Mouse (Mus musculus): ENCODE results near the gene Tfpi2. TPM values are rescaled to one million over a fixed set of nuclear protein-coding genes. Genes with fewer than 3 reads are reported as not detected.
A peak's percentile ranks its signal among the peaks of the same experiment; 100 is the strongest.

Tfpi2 gene
- total RNA-seq, 2 experiments from 2014 or later = 3.3 TPM; not detected in 1

DNA sequence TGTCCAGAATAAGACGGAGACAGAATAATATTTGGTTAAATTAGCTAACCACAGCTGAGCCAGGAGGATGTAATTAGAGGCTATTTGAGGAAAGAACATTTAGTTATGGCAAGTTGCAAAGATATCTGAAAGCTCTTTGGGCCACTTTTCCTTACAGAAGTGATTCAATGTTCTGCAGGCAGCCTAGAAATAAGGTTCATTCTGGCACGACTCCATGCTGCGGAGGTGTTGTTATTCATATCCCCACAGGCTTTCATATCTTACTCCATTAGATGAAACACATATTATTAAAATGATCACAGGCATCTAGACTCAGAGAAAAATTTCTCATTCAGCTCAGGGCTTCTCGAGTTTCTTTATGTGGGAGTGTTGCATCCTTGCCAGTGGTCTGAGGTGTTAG is 65.8 kb downstream of the Tfpi2 start:
- no peak for ATAC-seq (replicated peaks; ENCODE audit: poor library complexity, severe bottlenecking)

DNA sequence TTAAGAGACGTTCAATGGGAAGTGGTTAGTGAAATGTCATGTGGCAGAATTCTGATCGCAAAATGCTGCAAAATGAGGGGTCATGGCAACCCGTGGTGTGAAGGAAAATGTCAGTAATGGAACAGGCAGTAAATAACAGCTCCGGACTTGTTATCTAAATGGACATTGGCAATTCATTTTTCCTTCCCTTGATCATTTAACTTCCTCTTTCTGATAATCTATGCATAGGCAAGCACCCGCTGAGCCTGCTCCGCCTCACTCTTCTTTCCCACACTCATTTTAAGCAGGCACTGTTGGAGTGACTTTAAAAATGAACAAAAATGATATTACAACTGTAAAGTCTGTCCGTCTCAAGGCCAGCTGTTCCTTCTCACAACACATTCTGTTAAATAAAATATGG is 72.7 kb downstream of the Tfpi2 start:
- ATAC-seq (replicated peaks; ENCODE audit: poor library complexity, severe bottlenecking) = peak; percentile 87

Other genes starting within 250 kb of the Tfpi2 start
- gene Calcr, start 224.2 kb downstream of the Tfpi2 start, total RNA-seq (2014; fragmentation: Nextera tagmentation) = not detected in 2 replicates
- gene Calcr, start 224.2 kb downstream of the Tfpi2 start, total RNA-seq (2017) = not detected in 2 replicates
- gene Gngt1, start 4.9 kb upstream of the Tfpi2 start, total RNA-seq (2014; fragmentation: Nextera tagmentation) = not detected in 2 replicates
- gene Gngt1, start 4.9 kb upstream of the Tfpi2 start, total RNA-seq (2017) = not detected in 2 replicates
- gene Gng11, start 15.0 kb upstream of the Tfpi2 start, total RNA-seq (2014; fragmentation: Nextera tagmentation) = 6.1 and 9.3 TPM in 2 replicates
- gene Gng11, start 15.0 kb upstream of the Tfpi2 start, total RNA-seq (2017) = 2.6 and 4.8 TPM in 2 replicates
- 69.6 and 77.8 TPM in 2 replicates for gene Bet1, start 98.1 kb upstream of the Tfpi2 start, total RNA-seq (2014; fragmentation: Nextera tagmentation)
- gene Bet1, start 98.1 kb upstream of the Tfpi2 start, total RNA-seq (2017) = 82.8 and 99.8 TPM in 2 replicates

All from granulocyte monocyte progenitor cell, adult 5-6 weeks (primary cell).